Mouse (Mus musculus): ENCODE data around the gene Adipoq.

The Adipoq gene

DNA sequence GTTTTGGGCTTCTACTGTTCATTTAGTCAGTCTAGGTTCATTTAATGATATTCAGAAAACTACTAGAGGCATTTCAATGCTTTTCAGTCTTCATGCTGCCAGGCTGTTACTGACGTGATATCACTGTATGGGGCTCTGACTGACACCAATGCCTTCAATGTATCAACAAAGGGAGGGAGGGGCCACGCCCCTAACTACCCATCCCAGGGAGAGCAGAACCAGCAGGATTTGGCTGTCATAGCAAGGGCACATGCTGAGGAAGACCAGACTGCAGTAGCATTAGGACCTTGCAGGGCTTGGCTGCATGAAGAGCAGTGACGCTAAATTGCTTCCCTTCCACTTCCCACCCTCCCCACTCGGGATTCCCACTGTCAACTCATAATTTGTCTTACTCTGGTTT is 29.2 kb upstream of the Adipoq start:
- no peak for DNase-seq

DNA sequence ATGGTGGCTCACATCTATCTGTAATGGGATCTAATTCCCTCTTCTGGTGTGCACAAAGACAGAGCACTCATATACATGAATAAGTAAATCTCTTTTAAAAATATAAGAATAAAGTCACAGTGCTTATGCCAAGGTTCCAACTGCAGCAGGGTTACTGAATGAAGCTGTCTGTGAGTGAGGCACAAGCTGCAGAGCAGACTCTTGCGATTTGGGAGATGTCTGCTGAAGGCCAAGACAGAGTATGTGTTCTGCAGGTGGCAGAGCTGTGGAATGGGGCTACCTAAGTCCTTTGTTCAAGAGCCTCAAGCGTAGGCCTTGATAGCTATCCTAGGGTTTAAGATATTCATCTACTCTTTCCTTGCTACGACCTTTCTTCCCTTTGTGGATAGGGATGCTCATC is 23.9 kb upstream of the Adipoq start:
- DNase-seq = no peak

DNA sequence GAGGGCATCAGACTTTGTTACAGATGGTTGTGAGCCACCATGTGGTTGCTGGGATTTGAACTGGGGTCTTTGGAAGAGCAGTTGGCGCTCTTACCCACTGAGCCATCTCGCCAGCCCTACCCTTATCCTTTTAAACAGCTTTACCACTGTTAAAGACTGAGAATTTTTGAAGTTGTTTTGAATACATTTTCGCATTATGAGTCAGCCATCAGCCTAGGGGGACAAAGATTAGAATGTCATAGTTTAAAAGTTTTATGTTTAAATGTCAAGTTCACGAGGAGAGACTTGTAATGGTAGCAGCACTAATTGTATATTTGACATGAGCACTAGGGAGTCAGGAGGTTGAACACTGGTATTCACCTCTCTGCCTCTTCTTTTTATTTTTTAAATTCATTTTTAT is 23.2 kb upstream of the Adipoq start:
- DNase-seq = no peak

DNA sequence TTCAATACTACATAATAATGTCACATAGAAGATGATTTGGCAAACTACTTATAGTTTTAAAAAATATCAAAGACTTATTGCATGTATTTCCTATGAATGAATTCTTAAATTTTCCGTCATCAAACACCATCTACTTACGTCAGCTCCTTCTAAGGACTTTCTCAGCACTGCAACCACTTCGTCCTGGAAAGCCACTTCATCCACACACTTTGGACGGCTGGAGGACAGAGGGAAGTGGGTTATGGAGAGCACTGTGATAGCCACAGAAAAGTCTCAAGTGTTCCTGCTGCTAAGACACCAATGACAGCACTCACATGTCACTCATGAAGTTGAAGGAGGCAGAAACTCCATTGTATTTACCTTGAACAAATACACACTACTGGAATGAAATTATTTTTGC is 21.9 kb upstream of the Adipoq start:
- no peak for DNase-seq

DNA sequence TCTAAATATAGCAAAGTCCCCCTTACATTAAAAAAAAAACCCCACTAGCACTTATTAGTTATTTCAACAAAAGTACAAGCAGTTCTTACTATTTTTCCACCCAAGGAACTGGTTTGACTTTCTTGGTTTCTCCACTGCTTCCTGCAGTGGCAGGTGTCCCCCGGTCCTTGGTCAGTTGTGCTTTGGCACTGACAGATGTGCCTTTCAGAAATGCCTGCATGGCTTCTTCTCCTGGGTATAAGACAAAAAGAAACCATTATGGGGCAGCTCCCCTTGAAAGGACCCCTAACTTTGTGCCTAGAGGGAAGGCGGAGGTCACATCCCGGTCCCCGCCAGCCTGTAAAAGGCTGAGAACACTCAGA is 19.0 kb upstream of the Adipoq start:
- no peak for DNase-seq

DNA sequence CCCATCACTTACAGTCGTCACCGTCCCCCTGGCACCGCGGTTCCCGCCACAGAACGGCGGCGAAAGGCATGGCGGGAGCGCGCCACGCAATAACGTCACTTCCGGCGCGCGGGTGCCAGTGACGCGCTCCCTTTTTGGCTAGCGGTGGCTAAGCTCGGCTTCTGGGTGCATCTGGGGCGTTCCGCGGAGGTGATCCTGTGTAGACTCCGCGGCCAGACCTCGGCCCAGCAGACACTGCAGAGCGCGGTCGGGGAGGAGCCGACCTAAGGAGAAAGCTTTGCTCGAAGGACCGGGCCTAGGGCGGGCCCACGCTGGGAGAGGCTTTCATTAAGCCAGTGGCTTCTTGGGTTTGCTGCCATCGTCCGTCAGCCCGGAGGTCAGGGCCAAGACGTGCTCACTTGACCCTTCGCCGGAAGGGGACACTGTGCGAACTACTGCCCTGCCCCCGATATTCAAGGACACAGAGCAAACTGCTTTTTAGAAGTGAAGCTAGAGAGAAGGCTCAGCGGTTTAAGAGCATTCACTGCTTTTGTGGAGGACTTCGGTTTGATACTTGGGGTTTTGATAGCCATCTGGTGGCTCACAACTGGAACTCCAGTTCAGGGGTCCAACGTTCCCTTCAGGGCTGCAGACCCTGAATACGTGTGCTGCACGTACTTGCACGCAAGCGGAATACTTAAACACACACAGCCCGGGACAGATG is 18.5 kb upstream of the Adipoq start, which contains the start of gene Rfc4:
Rfc4 (minus strand) TSS at position 65 of the 703 bp plus-strand sequence.
- DNase-seq = peak; percentile 92

DNA sequence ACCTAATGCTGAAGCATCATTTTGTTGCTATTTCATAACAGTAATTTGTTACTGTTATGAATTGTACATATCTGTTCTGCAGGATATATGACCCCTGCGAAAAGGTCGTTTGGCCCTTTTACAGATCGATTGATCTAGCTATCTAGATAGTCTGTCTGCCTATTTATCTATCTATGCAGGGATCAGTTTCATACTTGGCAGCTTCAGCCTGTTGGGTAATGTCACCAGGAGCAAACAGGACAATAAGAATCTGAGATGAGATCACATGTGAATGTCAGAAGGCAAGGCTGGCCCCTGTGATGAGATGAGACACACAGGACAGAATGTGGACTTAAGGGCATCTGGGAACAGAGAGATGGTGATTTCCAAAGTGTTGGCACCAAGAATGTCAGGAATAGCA is 16.0 kb upstream of the Adipoq start:
- DNase-seq = no peak

DNA sequence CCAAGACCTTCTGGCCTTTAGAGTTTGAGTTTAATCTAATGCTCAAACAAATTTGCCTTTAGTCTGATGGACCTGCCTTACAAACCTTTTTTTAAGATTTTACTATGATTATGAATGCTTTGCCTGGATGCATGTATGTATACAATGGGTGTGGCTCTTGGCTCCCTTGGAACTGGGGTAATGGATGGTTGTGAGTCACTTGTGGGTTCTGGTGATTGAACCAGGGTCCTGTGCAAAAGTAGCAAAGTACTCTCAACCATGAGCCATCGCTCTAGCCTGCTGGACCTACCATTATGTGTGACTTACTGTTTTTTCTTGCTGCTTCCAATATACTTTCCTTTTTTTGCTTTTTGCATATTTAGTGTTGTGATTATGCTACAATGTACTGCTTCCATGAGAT is 14.0 kb upstream of the Adipoq start:
- DNase-seq = no peak

DNA sequence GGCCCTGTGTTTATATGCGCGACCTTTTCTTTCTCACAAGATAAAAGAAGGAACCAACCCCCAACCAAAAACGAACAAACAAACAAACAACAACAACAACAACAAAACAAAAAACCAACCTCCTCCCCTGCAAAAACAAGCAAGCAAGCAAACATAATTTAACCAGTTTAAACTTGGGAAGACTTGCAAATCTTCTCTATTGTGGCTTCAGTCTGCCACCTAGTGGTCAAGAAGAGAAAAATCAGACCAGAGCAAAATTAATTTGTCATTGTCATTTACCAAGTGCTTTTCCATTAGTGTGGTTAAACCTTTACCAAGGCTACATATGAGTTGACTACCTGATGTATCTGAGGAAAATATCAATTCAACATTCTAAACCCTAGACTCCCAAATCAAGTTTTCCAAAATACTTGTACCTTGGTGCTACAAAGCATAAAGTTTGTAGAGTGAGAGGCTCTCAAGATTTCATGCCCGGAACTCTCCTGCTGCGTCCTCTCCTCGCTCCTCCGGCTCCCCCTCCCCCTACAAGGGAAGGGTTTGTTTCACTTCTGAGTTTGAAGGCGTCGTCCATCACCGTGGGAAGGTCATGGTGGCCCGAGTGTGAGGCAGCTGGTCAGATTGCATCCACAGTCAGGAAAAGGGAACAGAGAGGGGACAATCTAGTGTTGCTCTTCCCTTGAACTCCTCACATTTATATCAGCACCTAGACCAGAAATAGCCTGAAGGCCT is 10.8 kb upstream of the Adipoq start:
- DNase-seq = no peak

DNA sequence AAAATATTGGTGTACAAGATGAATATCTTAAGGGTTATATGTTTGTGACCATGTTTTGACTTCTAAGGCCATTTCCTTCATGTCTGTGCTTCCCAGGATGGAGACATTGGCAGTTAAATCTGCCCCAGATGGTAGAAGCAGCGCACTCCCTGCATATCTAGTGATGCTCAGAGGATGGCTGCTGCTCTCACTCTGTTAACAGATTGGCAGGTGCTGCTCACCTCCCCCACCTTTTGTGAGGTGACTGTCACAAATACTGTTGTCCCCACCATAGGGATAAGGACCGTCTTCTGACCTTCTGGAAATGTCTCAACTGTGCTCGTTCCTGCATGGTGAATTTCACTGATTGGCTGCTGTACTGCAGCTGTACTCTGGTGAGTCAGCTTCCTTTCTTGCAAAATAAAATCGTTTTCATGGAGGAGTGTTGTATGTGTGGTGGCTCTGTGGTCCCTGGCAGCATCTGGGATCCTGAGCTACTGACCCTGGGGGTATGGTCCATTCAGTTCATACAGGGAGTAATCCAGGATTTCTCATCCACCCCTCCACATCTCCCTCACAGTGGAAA is 9.8 kb upstream of the Adipoq start:
- DNase-seq = no peak

DNA sequence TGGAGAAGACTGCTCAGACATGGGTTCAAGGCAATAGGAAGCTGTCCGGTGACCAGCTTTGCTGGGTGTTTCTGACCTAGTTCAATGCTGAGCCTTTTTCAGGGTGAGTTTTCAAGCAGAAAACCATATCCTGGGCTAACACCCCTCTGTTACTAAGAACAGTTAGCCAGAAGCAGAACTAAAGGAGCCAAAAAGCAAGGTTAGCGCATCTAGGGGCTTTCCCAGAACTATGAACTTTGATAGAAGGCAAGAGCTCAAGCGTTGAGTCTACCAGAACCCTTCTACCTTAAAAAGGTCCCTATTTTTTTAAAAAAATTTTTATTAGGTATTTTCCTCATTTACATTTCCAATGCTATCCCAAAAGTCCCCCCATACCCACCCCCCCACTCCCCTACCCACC is 5.4 kb upstream of the Adipoq start:
- DNase-seq = no peak

DNA sequence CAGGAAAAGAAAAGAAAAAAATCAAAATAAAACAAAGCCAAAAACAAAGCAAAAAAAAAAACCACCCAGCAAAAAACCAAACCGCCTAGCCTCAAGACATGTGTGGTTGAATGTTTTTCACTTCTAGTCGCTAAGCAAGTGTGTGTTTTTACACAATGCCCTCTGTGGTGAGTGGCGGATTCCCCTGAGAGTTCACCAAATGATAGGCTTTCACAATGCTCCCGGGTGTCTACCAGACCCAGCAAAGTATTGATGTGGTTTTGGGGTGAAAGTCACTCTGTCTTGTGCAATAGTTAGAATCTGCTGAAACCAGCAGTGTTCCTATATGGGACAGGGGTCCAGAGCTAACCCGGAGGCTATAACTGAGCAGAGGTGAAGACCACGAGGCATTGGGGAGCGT is 2.0 kb upstream of the Adipoq start:
- no peak for DNase-seq

DNA sequence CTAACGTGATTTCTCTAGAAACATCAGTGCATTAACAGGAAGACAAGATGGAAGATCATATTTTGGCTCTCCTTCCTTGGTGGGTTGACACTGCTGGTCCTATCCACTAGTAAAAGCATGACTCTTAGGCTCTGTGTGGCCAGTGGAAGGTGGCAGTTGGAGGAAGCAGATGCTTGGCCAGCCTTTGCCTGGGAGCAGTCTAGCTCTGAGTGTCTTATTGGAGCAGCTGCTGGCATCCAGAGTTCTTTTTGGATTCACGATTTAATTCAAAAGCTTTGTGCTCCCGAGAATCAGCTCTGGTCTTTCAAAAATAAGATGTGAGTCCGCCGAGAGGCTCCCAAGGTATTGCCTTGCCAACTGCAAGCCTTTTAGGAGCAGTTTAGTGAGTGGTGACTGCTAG is 1.1 kb upstream of the Adipoq start:
- no peak for DNase-seq

DNA sequence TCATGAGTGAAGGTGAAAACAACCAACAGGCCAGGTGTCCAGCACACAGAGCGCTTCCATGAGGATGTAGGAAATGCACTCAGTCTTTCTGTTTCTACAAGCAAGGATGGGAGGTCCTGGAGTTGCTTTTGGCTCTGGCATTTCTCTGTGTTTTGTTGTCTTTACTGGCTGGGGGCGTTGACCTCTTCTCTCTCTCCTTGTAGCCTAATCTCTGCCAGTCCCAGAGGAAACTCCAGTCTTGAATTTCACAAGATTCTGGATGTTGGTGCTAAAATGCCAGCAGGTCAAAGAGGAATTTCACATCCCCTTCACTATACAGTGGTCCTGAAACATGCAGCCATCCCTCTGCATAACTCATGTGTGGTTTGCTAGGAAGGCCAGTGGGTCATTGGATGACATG is 2.6 kb downstream of the Adipoq start:
- no peak for DNase-seq

DNA sequence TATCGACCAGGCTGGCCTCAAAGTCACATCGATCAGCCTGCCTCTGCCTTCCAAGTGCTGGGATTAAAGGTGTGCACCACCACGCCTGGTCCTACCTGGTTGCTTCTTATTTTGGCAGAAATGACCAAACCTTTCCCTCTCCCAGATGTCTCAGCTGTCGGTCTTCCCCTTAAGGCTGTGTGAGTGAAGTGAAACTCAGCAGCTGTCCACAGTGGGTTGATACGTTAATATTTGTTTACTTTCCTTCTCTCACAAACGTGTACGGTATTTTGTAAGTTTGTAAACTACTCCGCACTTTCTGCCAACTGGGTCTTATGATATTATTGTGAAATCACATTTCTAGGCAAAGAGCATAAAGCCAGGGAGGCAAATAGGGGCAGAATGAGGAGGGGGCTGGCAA is 3.1 kb downstream of the Adipoq start:
- no peak for DNase-seq

DNA sequence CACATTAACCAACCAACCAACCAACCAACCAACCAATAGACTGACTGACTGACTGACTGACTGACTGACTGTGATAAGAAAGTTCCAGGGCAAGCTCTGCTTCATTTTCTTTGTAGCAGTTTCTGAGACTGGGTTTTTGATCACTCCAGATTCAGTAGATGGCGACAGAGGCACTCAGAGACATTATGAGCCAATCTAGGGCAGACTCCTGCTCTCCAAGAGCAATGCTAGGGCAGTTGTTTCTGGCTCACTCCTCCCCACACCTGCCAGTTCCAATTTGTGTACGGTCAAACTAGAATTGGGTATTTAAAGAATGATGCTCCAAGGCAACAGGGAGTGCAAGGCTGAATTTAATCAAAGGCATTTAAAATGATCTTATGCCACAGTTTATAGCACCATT is 5.1 kb downstream of the Adipoq start:
- no peak for DNase-seq

DNA sequence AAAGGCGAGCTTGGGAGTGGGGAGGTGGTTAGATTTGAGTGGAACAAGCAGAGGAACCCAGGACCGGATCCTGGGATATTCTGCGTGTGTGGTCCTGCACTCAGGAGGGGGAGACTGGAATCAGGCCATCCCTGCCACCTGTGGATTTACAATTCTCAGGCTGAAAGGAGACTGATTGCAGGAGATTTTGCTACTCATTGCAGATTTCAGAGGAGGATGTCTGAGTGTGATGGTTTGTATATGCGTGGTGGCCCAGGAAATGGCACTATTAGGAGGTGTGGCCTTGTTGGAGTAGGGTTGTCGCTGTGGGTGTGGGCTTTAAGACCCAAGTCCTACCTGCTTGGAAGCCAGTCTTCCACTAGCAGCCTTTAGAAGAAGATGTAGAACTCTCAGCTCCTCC is 7.9 kb downstream of the Adipoq start:
- DNase-seq = no peak

DNA sequence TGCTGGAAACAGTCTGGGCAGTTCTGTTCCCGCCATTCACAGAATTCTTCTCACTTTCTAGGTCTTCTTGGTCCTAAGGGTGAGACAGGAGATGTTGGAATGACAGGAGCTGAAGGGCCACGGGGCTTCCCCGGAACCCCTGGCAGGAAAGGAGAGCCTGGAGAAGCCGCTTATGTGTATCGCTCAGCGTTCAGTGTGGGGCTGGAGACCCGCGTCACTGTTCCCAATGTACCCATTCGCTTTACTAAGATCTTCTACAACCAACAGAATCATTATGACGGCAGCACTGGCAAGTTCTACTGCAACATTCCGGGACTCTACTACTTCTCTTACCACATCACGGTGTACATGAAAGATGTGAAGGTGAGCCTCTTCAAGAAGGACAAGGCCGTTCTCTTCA is 10.7 kb downstream of the Adipoq start:
- DNase-seq = no peak

DNA sequence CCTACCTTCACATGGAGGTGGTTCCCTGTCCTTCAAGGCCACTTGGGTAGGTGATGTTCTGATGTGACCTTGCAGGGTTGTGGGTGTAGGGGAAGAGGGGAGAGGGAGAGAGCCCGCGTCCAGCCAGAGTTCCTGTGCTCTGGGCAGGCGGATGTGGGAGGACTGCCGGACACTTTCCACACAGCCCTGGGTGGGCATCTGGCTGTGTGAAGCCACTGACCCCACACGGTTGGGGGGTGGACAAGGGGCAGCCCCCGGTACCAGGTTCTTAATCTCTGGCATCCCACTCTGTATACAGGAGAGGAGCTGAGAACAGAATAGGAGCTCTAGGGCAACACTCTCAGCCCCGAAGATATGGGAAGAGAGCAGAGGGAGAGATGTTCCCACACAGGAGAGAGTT is 12.0 kb downstream of the Adipoq start:
- no peak for DNase-seq

DNA sequence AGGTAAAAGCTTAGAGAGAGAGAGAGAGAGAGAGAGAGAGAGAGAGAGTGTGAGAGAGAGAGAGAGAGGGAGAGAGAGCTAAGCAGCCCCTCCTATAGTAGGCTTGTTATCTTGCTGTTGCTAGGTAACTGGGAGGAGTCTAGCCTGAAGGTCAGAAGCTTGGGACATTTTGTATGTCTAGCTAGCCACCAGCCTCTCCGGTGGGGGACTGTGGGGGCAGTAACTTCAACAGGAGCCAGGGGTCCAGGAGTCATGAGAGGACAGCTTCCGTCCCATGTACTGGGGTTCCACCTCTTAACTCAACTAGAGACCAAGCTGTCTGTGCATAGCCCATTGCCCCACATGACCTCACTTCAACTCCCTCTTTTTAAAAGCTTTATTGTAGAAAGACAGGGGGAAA is 12.6 kb downstream of the Adipoq start:
- DNase-seq = no peak

DNA sequence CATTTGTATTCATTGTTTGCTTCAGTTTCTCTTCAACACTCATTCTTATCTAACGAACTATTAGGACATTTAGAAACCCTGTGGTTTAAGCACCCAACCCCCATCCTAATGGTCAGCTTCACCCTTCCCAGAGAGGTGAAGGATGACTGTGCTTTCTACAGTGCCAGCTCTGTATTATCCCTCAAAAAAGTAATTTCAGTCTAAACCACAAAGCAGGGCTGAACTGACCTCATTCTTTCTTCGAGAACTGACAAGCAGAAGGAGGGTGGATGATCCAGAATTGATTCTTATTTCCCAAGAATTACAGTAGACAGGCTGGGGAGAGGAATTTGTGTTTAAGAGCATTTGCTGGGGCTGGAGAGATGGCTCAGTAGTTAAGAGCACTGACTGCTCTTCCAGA is 13.4 kb downstream of the Adipoq start:
- DNase-seq = no peak

DNA sequence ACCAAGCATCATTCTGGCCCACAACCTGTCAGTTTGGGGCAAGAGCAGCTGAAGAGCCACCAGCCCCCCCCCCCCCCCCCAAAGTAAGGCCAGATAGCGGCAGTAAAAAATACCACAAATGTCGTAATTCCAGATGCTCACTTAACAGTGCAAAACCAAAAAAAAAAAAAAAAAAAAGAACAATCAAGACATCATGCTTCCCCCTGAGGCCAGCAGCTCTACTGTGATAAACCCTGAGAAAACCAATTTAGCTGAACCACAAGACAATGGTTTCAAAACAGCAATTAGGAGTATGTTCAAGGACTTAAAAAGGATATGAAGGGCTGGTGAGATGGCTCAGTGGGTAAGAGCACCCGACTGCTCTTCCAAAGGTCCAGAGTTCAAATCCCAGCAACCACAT is 15.8 kb downstream of the Adipoq start:
- DNase-seq = no peak

DNA sequence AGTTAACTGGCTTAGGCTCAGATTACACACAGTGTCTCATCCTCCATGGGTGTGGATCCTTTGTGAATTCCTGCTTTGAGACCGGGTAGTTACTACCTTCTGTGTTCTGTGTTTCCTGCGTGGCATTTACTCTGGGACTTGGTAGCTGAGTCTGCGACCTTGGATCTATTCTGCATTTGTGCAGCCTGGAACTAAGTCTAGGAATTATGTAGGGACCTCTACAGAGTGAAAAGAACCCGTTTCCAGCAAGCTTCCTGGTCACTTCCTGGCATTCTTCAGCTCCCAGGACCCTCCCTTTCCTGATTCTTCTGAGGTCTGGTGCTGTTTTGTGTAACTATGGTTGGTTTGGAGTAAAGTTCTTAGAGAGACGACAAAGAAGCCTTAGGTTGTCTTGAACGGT is 18.1 kb downstream of the Adipoq start:
- no peak for DNase-seq

DNA sequence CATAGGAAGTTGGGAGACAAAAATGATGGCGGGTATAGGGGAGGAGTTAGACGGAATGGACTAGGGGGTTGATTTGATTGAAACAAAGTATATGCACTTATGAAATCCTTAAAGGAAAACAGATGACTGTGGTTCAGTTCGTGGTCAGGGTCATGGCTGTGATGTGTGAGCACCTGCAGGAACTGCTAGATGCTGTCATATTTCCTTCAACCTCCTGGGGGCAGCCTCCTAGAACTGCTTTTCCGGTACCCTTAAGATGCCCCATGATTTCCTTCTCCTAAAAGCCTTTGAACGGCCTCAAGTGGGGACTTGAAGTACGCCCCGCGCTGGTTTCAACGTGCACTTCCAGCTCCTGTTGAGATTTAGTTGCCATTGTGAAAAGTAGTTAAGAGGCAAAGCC is 19.1 kb downstream of the Adipoq start:
- DNase-seq = no peak

DNA sequence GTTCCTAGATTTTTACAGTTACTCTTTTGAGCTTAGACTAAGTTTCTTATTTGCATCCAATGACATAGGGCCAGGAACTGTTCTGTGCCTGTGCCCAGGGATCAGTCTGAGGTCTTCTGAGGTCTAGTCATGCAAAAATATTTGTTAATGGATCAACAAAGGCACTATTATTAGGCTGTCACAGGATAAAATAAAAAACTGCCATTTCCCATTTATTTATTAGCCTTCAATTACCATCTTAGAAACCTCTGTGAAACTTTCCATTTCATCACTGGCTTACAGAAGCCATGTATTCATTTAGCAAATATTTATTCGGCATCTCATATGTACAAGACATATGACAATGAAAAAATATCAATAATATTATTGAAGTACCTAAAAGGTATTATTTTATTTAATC is 20.3 kb downstream of the Adipoq start:
- no peak for DNase-seq

All from cerebellum, adult 11-12 months (tissue).